Comparison of ENCODE assay signal across 24 mouse cellular contexts in the genomic region with DNA sequence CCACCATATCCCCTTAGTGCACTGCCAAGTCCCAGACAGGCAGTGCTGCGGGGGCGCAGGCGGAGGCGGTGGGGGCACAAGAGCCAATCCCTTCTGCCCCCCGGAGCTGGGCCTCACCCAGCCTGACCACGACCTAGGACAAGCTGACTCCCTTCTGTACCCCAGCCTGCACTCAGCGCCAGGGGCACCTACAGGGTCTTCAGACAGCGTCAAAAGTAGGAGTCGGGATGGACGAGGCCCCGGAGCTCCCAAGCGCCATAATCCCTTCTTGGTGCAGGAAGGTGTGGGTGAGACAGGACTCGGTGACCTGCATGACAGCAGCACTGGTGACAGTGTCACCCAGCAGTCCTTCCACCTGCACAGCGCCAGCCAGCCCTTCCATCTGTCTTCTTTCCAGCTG. TPM values are rescaled to one million over a fixed set of nuclear protein-coding genes. Genes with fewer than 3 reads are reported as not detected.
"Had no signal": no experiment of that assay in that cellular context is flagged by ENCODE, and none has a peak within 500 bp of the region (broad histone marks: within the 10 kb centered on the region; RNA-seq: fewer than 3 reads in every experiment).

No protein-coding gene starts in this region.

- H3K9ac ChIP-seq: kidney, embryonic 15.5 days; limb, embryonic 13.5 days; liver, embryonic 12.5 days; liver, embryonic 15.5 days; neural tube, embryonic 12.5 days; stomach, embryonic 15.5 days had no signal

- ATAC-seq: liver, embryonic 12.5 days had no signal

- H3K36me3 ChIP-seq: liver, embryonic 15.5 days had no signal

- H3K9me3 ChIP-seq: kidney, embryonic 15.5 days; limb, embryonic 10.5 days; limb, embryonic 13.5 days; liver, embryonic 15.5 days; neural tube, embryonic 12.5 days; stomach, embryonic 15.5 days had no signal

- H3K4me2 ChIP-seq: kidney, embryonic 15.5 days; limb, embryonic 13.5 days; liver, embryonic 12.5 days; liver, embryonic 15.5 days; midbrain, embryonic 11.5 days; neural tube, embryonic 12.5 days; stomach, embryonic 15.5 days had no signal

- H3K27me3 ChIP-seq: kidney, embryonic 15.5 days; limb, embryonic 13.5 days; liver, embryonic 12.5 days; liver, embryonic 15.5 days; neural tube, embryonic 12.5 days; stomach, embryonic 15.5 days had no signal

- H3K4me3 ChIP-seq: kidney, embryonic 15.5 days; limb, embryonic 10.5 days; limb, embryonic 13.5 days; liver, embryonic 12.5 days; liver, embryonic 15.5 days; neural tube, embryonic 12.5 days; stomach, embryonic 15.5 days had no signal

- H3K27ac ChIP-seq: kidney, embryonic 15.5 days; limb, embryonic 10.5 days; limb, embryonic 13.5 days; liver, embryonic 12.5 days; liver, embryonic 15.5 days; macrophage; neural tube, embryonic 12.5 days; stomach, embryonic 15.5 days had no signal

- DNase-seq: kidney, adult 8-10 months; kidney, postnatal 14 days; kidney, postnatal 4 days; liver; lung, adult 18-20 months; midbrain, embryonic 14.5 days; retina, postnatal 1 day; right cerebral cortex, postnatal 25 days; spleen, adult 18-20 months; thymus, postnatal 25 days had no signal

RNA-seq across cellular contexts. Expression of gene Fam166b, which starts 14.2 kb away (rescaled TPM):
- total RNA-seq: megakaryocyte-erythroid progenitor cell, adult 5-6 weeks; neutrophil, adult 5-6 weeks had no signal
- polyA plus RNA-seq: limb, embryonic 13.5 days; liver, embryonic 12.5 days; liver, embryonic 15.5 days; macrophage had no signal

RNA-seq across cellular contexts. Expression of gene Cd72, which starts 39.7 kb away (rescaled TPM):
- total RNA-seq: layer of hippocampus, adult 18-20 months; layer of hippocampus, postnatal 14 days; midbrain, postnatal 0 days had no signal
